Mouse (Mus musculus): ENCODE measurements around the gene Lce3a.

DNA sequence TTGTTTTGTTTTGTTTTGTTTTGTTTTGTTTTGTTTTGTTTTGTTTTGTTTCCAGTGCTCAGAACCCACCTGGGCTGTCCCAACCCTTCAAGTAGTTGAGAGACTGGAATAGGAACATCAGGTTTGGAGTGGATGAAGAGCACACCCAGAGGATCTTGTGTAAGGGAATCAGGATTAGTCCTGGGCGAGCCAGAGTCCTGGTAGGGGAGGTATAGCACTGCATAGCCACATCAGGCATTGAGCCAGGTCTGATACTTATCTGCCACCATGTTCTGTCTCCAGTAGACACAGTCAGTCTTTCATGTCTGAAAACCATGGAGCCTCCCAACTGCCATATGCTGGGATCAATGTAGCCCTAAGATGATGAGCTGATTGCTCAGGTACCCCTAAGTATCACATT is 31.5 kb downstream of the Lce3a start:
- no peak for TF ChIP-seq CTCF (IDR thresholded peaks at IDR 0.05; ENCODE audit: control insufficient read depth, insufficient read depth, insufficient replicate concordance, low read depth, low read length)
- TF ChIP-seq POLR2A (IDR thresholded peaks at IDR 0.05; ENCODE audit: control insufficient read depth, low read depth, low read length), result no peak

Data from testis, adult 2 months (tissue).